Mouse (Mus musculus) testis, adult 2 months (tissue): ENCODE results near the gene Fcna. TPM values are rescaled to one million over a fixed set of nuclear protein-coding genes. Genes with fewer than 3 reads are reported as not detected.
A peak's percentile ranks its signal among the peaks of the same experiment; 100 is the strongest.

Experiments used
- H3K27ac ChIP-seq: fragments of 200-500 bp; 2 replicates; pipeline ENCODE4 v1.5.1; 2012; ENCODE audit warnings: low read depth, low read length; ENCODE audit not compliant: control insufficient read depth, insufficient read depth
- H3K27me3 ChIP-seq: fragments of 200-500 bp; 2 replicates; pipeline ENCODE4 v1.6.1; 2012; ENCODE audit warnings: mild to moderate bottlenecking, low read length, moderate library complexity; ENCODE audit not compliant: control insufficient read depth, insufficient read depth
- H3K36me3 ChIP-seq: fragments of 200-500 bp; 2 replicates; pipeline ENCODE4 v1.6.1; 2012; ENCODE audit warnings: mild to moderate bottlenecking, low read length; ENCODE audit not compliant: control insufficient read depth, insufficient read depth
- H3K4me1 ChIP-seq: fragments of 200-500 bp; 2 replicates; pipeline ENCODE4 v1.6.1; 2012; ENCODE audit warnings: low read length; ENCODE audit not compliant: control insufficient read depth, insufficient read depth
- H3K4me3 ChIP-seq: fragments of 200-500 bp; 2 replicates; pipeline ENCODE4 v1.5.1; 2012; ENCODE audit warnings: low read depth, mild to moderate bottlenecking, low read length, moderate library complexity, mixed read lengths; ENCODE audit not compliant: control insufficient read depth
- CTCF ChIP-seq: fragments of 200-500 bp; IDR thresholded peaks from 2 replicates; pipeline ENCODE4 v1.5.1; 2012; ENCODE audit warnings: low read depth, mild to moderate bottlenecking, inconsistent platforms, low read length, moderate library complexity; ENCODE audit not compliant: control insufficient read depth, insufficient read depth, insufficient replicate concordance
- POLR2A ChIP-seq: fragments of 200-500 bp; IDR thresholded peaks from 2 replicates; pipeline ENCODE4 v1.6.1; 2012; ENCODE audit warnings: low read depth, mild to moderate bottlenecking, inconsistent platforms, low read length, moderate library complexity; ENCODE audit not compliant: control insufficient read depth
- polyA plus RNA-seq: library from polyadenylated mRNA; depleted of rRNA; stranded (reverse); fragments of >200 nt; gene quantifications from 2 replicates; pipeline ENCODE4 v1.2.3, GENCODE M21; 2012

Gene Fcna
- polyA plus RNA-seq, 1 experiment = 0.07 TPM

- TF ChIP-seq CTCF (no peak), POLR2A (no peak)
- no peaks in the 10 kb centered on the region; the same call in none of the 2 replicates for H3K4me1 ChIP-seq
- H3K4me3 ChIP-seq = peak overlapping the region; percentile 96
- peak overlapping the region; percentile 93 for H3K27ac ChIP-seq
- no peaks in the 10 kb centered on the region; the same call in 1 of the 2 replicates for H3K36me3 ChIP-seq
- no peaks in the 10 kb centered on the region for H3K27me3 ChIP-seq
Measured at GRCm38 (mm10) chr2:25608671-25609070, 19.2 kb downstream of the Fcna start.

- H3K27me3 ChIP-seq = no peaks in the 10 kb centered on the region
- H3K4me1 ChIP-seq = no peaks in the 10 kb centered on the region; the same call in none of the 2 replicates
- TF ChIP-seq CTCF (no peak), POLR2A (peak; percentile 97)
- H3K27ac ChIP-seq = peak within 1 kb of the TSS; percentile 93
- H3K4me3 ChIP-seq = peak within 1 kb of the TSS; percentile 96
- no peaks in the 10 kb centered on the region; the same call in 1 of the 2 replicates for H3K36me3 ChIP-seq
Measured at GRCm38 (mm10) chr2:25607761-25608622, 19.8 kb downstream of the Fcna start, which contains the start of gene Rabl6. TSS of gene Rabl6 (minus strand) at chr2:25608521.

GRCm38 (mm10) chr2:25602526-25602925 lies 25.3 kb downstream of the Fcna start:
- H3K4me3 ChIP-seq = no peak overlapping the region
- TF ChIP-seq CTCF (no peak), POLR2A (no peak)
- H3K27me3 ChIP-seq = no peaks in the 10 kb centered on the region
- no peaks in the 10 kb centered on the region; the same call in 1 of the 2 replicates for H3K4me1 ChIP-seq
- no peak overlapping the region for H3K27ac ChIP-seq
- H3K36me3 ChIP-seq = peaks cover 5% of the 10 kb centered on the region; the same call in 1 of the 2 replicates

GRCm38 (mm10) chr2:25600037-25600436 lies 27.8 kb downstream of the Fcna start:
- H3K27me3 ChIP-seq = no peaks in the 10 kb centered on the region
- TF ChIP-seq CTCF = no peak
- no peak for TF ChIP-seq POLR2A
- H3K36me3 ChIP-seq = peaks cover 8% of the 10 kb centered on the region
- H3K4me1 ChIP-seq = no peaks in the 10 kb centered on the region
- H3K27ac ChIP-seq = no peak overlapping the region
- no peak overlapping the region for H3K4me3 ChIP-seq

GRCm38 (mm10) chr2:25598749-25599148 lies 29.1 kb downstream of the Fcna start:
- Histone ChIP-seq H3K4me1 (no peaks in the 10 kb centered on the region), H3K27ac (no peak overlapping the region), H3K36me3 (peaks cover 8% of the 10 kb centered on the region), H3K27me3 (no peaks in the 10 kb centered on the region), H3K4me3 (no peak overlapping the region)
- TF ChIP-seq CTCF (no peak), POLR2A (no peak)

- TF ChIP-seq CTCF (no peak), POLR2A (no peak)
- peaks cover 8% of the 10 kb centered on the region for H3K36me3 ChIP-seq
Measured at GRCm38 (mm10) chr2:25596765-25597510, 30.9 kb downstream of the Fcna start.

GRCm38 (mm10) chr2:25591863-25592262 lies 36.0 kb downstream of the Fcna start:
- Histone ChIP-seq H3K36me3 (peaks cover 4% of the 10 kb centered on the region), H3K27ac (no peak overlapping the region), H3K4me3 (no peak overlapping the region), H3K27me3 (no peaks in the 10 kb centered on the region), H3K4me1 (no peaks in the 10 kb centered on the region)
- TF ChIP-seq CTCF (no peak), POLR2A (no peak)

More at GRCm38 (mm10) chr2:25596765-25597510, 30.9 kb downstream of the Fcna start:
- Histone ChIP-seq H3K4me3 (no peak overlapping the region), H3K27me3 (no peaks in the 10 kb centered on the region), H3K27ac (no peak overlapping the region), H3K4me1 (no peaks in the 10 kb centered on the region)
